Mouse (Mus musculus) midbrain, postnatal 0 days (tissue): ENCODE results near the gene Dcaf15. TPM values are rescaled to one million over a fixed set of nuclear protein-coding genes. Genes with fewer than 3 reads are reported as not detected.
A peak's percentile ranks its signal among the peaks of the same experiment; 100 is the strongest.

ENCODE experiments used
- ATAC-seq: fragments of 200-750 bp; cut with Nextera tagmentation; 2 replicates; pipeline ENCODE4 v1.8.0; 2017; ENCODE audit warnings: moderate number of reproducible peaks, mild to moderate bottlenecking, moderate TSS enrichment, moderate library complexity; ENCODE audit not compliant: low FRiP score
- DNase-seq: peaks from one replicate; pipeline ENCODE4 v3.0.0-alpha.2; 2015; ENCODE audit warnings: low spot score
- H3K27ac ChIP-seq: fragments of 300-500 bp; sonication (generic); 2 replicates; pipeline ENCODE4 v1.5.1; 2014; ENCODE audit warnings: low read depth, mild to moderate bottlenecking, low read length, mixed read lengths
- H3K27me3 ChIP-seq: fragments of 300-500 bp; sonication (generic); 2 replicates; pipeline ENCODE4 v1.6.1; 2014; ENCODE audit warnings: low read length, control low read depth, mixed read lengths; ENCODE audit not compliant: insufficient read depth
- H3K36me3 ChIP-seq: fragments of 300-500 bp; sonication (generic); 2 replicates; pipeline ENCODE4 v1.6.1; 2014; ENCODE audit warnings: low read length, control low read depth, mixed read lengths; ENCODE audit not compliant: insufficient read depth
- H3K4me1 ChIP-seq: fragments of 300-500 bp; sonication (generic); 2 replicates; pipeline ENCODE4 v1.6.1; 2014; ENCODE audit warnings: mild to moderate bottlenecking, control low read depth, antibody characterized with exemption, low read length, mixed read lengths; ENCODE audit not compliant: insufficient read depth
- H3K4me2 ChIP-seq: fragments of 300-500 bp; sonication (generic); 2 replicates; pipeline ENCODE4 v1.6.1; 2014; ENCODE audit warnings: low read depth, mild to moderate bottlenecking, low read length, mixed read lengths; ENCODE audit not compliant: poor library complexity, severe bottlenecking
- H3K4me3 ChIP-seq: fragments of 300-500 bp; sonication (generic); 2 replicates; pipeline ENCODE4 v1.5.1; 2014; ENCODE audit warnings: low read depth, mild to moderate bottlenecking, low read length, moderate library complexity
- H3K9ac ChIP-seq: fragments of 300-500 bp; sonication (generic); replicated peaks from 2 replicates; pipeline ENCODE4 v1.6.1; 2014; ENCODE audit warnings: mild to moderate bottlenecking, low read length, moderate library complexity, mixed read lengths; ENCODE audit not compliant: poor library complexity, severe bottlenecking
- H3K9me3 ChIP-seq: fragments of 300-500 bp; sonication (generic); 2 replicates; pipeline ENCODE4 v1.6.1; 2016; ENCODE audit warnings: low read length, control low read depth
- CTCF ChIP-seq: IDR thresholded peaks from 2 replicates; pipeline ENCODE4 v1.5.1; 2016; ENCODE audit warnings: antibody characterized with exemption, mild to moderate bottlenecking
- WGBS: fragments of 180-500 bp; shearing (Covaris S2); extraction: QIAGEN DNeasy Blood & Tissue Kit; methylation state at CpG from one replicate; pipeline ENCODE4 v1.1.7; 2014; 5-methylcytosine and 5-hydroxymethylcytosine counted together
- polyA plus RNA-seq: library from polyadenylated mRNA; unstranded; fragments of >200 nt; fragmentation: Nextera tagmentation; extraction: Ambion mirVana; gene quantifications from 2 replicates; pipeline ENCODE4 v1.2.1, GENCODE M21; 2015
- total RNA-seq: library from RNA; depleted of rRNA; stranded (reverse); fragments of >200 nt; gene quantifications from 2 replicates; pipeline ENCODE4 v1.2.3, GENCODE M21; 2014; rRNA removed

Gene Dcaf15
- 62.3 and 67.6 TPM in 2 replicates for total RNA-seq
- polyA plus RNA-seq, result 21.7 and 23.3 TPM in 2 replicates

DNA sequence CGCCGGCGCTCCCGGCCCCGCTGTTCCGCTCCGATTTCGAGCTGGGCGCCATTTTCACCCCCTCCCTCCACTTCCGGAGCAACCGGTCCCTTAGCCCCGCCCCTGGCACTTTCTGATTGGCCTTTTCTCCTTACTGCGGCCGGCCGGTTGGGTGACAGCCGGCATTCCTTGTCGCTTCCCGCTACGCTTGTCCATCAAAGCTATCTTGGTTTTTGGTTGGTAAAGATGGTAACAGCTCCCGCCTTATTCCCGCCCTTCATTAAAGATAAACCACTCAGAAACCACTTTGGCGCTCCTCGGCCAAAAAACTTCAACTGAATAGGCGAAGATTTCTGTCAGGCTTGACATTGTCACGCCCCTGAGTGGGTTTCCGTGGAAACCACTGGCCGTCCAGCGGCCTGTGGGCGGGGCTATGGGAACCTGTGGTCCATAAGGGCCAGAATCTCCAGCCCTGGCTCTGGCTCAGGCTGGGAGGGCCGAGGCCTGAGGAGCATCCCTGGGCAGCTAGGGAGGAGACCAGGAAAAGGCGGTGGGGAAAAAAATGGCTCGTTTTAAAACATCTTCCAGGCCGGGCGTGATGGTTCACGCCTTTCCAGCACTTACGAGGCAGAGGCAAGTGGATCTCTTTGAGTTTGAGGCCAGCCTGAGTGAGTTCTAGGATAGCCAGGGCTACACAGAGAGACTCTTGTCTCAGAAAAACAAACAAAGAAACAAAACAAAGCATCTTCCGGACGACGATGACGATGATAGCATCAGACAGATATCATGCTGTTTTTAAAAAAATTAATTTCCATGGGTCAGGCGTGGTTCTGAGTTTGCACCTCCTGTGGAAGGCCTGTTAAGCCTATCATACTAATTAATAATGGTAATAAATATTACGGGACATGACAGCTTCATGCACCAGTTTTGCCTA lies at the start of gene Dcaf15:
Dcaf15 (minus strand) TSS at position 72 of the 913 bp plus-strand sequence.
- H3K9ac ChIP-seq, result peak within 1 kb of the TSS; percentile 79
- no peaks in the 10 kb centered on the region for H3K9me3 ChIP-seq
- H3K27ac ChIP-seq, result peak within 1 kb of the TSS; percentile 90
- no peaks in the 10 kb centered on the region for H3K27me3 ChIP-seq
- peak within 1 kb of the TSS; percentile 73 for H3K4me2 ChIP-seq
- 7% methylated on average over 38 of the region's 42 CpGs for WGBS
- DNase-seq, result peak; percentile 100
- H3K4me1 ChIP-seq, result peaks cover 12% of the 10 kb centered on the region
- H3K36me3 ChIP-seq, result peaks cover 10% of the 10 kb centered on the region
- H3K4me3 ChIP-seq, result peak within 1 kb of the TSS; percentile 60
- no peak for TF ChIP-seq CTCF
- peak; percentile 96 for ATAC-seq

DNA sequence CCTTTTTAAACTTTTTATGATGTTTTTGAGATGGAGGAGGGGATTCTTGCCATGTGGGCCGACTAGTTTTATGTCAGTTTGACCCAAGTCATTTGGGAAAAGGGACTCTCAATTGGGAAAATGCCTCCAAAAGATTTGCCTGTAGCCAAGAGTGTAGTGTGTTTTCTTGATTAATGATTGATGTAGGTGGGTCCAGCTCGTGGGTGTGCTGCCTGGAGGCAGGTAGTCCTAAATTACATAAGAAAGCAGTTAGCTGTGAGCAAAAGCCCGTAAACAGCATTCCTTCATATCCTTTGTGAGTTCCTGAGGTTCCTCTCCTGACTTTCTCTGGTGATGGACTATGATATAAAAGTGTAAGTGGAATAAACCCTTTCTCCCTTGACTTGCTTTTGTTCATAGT lies 44.6 kb upstream of the Dcaf15 start:
- ATAC-seq (no peak), DNase-seq (no peak)
- H3K27ac ChIP-seq, result no peak overlapping the region
- H3K4me1 ChIP-seq, result peaks cover 13% of the 10 kb centered on the region; the same call in 1 of the 2 replicates
- H3K36me3 ChIP-seq, result no peaks in the 10 kb centered on the region
- WGBS, result 83% methylated on average over 3 of the region's 3 CpGs
- no peaks in the 10 kb centered on the region for H3K27me3 ChIP-seq
- no peak overlapping the region for H3K4me2 ChIP-seq
- no peak for TF ChIP-seq CTCF
- no peak overlapping the region for H3K9ac ChIP-seq
- H3K4me3 ChIP-seq, result no peak overlapping the region
- H3K9me3 ChIP-seq, result no peaks in the 10 kb centered on the region

DNA sequence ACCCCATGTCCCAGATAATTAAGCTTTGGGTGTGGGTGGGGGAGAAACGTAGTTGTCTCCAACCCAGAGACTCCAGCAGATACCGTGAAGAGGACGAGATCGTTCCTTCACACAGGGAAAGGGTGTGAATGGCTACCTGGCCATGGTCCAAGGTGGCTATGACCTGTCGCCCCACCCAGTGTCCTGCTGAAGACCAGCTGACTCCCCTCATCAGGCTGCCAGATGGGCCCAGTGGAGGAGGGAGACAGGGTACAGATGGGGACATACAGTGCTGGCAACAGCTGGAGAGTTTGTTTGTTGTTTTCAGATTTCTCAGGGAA lies 43.9 kb upstream of the Dcaf15 start:
- Histone ChIP-seq H3K9ac (no peak overlapping the region), H3K4me1 (peaks cover 13% of the 10 kb centered on the region; the same call in 1 of the 2 replicates), H3K36me3 (peaks cover 6% of the 10 kb centered on the region), H3K9me3 (no peaks in the 10 kb centered on the region), H3K27me3 (no peaks in the 10 kb centered on the region), H3K27ac (0 out of 2 replicates have a peak overlapping the region, but pooled peaks have one; percentile 51), H3K4me2 (peak overlapping the region; percentile 86), H3K4me3 (peak overlapping the region; percentile 71; the same call in 1 of the 2 replicates)
- no peak for TF ChIP-seq CTCF
- DNase-seq (no peak), ATAC-seq (0 out of 2 replicates have a peak, but pooled peaks have one; percentile 2)
- WGBS, result 91% methylated on average over 5 of the region's 5 CpGs

DNA sequence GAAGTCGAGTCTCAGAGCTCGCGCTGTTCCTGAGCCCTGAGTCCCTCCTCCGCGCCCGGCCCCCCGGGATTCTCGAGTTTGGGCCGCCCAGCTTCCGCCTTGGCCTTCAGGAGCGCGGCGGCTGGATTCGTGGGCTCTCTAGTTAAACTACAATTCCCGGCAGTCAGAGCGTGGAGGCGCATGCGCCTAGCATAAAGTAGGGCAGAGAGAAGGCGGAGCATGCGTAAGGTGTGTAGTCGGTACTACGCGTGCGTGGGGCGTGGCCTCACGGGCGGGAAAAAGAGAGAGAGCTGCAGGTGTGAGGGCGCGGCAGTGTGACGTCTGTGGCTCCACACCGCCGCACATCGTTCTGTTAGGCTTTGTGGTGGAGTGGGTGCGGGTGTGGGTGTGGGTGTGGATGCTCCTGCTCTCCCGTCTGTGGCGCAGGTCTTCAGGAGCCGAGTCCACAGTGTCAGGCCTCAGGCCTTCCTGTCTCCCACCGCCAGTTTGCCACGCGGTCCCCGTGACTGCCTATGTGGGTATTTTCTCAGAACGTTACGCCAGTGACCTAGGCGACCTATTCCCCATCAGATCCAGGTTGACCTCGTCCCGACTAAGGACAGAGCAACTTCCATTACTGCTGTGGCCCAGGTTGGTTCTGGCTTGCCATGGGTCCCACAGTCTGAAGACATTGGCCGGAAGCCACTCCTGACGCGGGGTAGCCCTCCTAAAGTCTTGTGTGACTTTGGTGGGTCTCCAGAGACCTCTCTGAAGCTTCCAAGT lies 43.4 kb upstream of the Dcaf15 start, which contains the start of the genes Cc2d1a and 4930432K21Rik:
Cc2d1a (minus strand) TSS at position 168 of the 762 bp plus-strand sequence.
4930432K21Rik (plus strand) TSS at position 257 of the 762 bp plus-strand sequence.
- Histone ChIP-seq H3K27ac (peak within 1 kb of the TSS; percentile 51), H3K4me3 (peak within 1 kb of the TSS; percentile 71), H3K9me3 (no peaks in the 10 kb centered on the region), H3K4me2 (peak within 1 kb of the TSS; percentile 86), H3K9ac (peak within 1 kb of the TSS; percentile 92), H3K4me1 (peaks cover 13% of the 10 kb centered on the region; the same call in 1 of the 2 replicates), H3K27me3 (no peaks in the 10 kb centered on the region), H3K36me3 (peaks cover 12% of the 10 kb centered on the region)
- DNase-seq, result peak; percentile 98
- WGBS, result 16% methylated on average over 47 of the region's 49 CpGs
- peak; percentile 93 for ATAC-seq
- TF ChIP-seq CTCF, result no peak

DNA sequence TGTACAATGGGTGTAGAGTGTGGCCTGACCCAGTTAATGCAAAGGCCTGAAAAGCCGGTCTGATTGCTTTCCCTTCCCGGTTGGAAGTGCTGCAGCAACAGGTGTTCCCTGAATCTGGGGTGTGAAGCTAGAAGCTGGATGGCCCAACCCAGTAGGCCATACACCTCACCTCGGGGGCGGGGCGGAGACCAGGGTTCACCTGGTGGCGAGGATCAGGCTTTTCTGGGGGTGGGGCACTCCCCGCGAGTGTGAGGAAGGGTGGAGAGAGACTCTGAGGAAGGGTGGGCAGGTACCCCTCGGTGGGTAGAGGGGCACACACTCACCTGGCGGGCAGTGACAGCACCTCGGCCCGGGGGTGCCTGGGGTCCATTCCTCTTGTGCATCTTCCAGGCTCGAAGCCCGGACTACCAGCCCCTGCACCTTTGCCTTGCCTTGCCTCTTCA lies 42.8 kb upstream of the Dcaf15 start:
- Histone ChIP-seq H3K9me3 (no peaks in the 10 kb centered on the region), H3K4me2 (peak overlapping the region; percentile 86), H3K4me1 (peaks cover 13% of the 10 kb centered on the region; the same call in 1 of the 2 replicates), H3K36me3 (peaks cover 17% of the 10 kb centered on the region), H3K4me3 (peak overlapping the region; percentile 71), H3K9ac (peak overlapping the region; percentile 92), H3K27ac (peak overlapping the region; percentile 51), H3K27me3 (no peaks in the 10 kb centered on the region)
- DNase-seq, result no peak
- peak; percentile 64 for ATAC-seq
- 10% methylated on average over 13 of the region's 14 CpGs for WGBS
- 0 out of 2 replicates have a peak, but pooled peaks have one; percentile 5 for TF ChIP-seq CTCF
